Mouse (Mus musculus) C2C12 (cell line): Measurements from ENCODE around the gene Vasn.

Experiments used
- CTCF ChIP-seq: IDR thresholded peaks from one replicate; pipeline ENCODE4 v1.5.1; 2011; ENCODE audit not compliant: control insufficient read depth, insufficient read depth, insufficient read length
- MAX ChIP-seq: IDR thresholded peaks from one replicate; pipeline ENCODE4 v1.6.1; 2011; ENCODE audit warnings: mild to moderate bottlenecking, control low read depth
- USF1 ChIP-seq: IDR thresholded peaks from one replicate; pipeline ENCODE4 v1.6.1; 2011; ENCODE audit warnings: low read depth, mild to moderate bottlenecking, control low read depth, moderate library complexity

DNA sequence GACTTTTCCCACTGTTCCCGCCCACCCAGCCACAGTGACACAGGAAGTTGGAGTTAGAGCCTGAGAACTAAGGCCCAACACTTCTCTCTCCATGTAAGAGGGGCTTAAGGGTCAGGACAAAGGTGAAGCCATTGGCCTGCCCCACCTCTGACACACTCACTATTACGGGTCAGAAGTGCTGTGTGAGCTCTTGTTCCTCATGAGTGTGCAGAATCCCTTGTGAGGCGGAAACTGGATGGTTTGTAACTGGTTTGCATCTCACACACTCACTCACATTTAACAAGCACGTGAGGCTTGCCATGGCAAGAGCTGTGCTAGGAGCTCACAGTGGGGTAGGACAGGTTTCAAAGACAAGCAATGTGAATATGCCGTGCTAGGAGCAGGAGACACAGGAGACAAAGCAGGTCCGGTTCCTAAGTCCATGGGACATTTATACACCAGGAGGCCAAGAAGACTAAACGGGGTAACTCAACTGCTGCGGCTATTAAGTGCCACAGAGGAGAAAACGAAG is 16.9 kb downstream of the Vasn start:
- TF ChIP-seq CTCF, result no peak
- TF ChIP-seq USF1, result no peak
- TF ChIP-seq MAX, result no peak
